Mouse (Mus musculus) heart, embryonic 13.5 days (tissue): ENCODE results near the gene Pom121. TPM values are rescaled to one million over a fixed set of nuclear protein-coding genes. Genes with fewer than 3 reads are reported as not detected.

ENCODE experiments used
- ATAC-seq: fragments of 200-750 bp; cut with Nextera tagmentation; 2 replicates; pipeline ENCODE4 v1.8.0; 2017; ENCODE audit warnings: moderate TSS enrichment; ENCODE audit not compliant: insufficient number of reproducible peaks, low FRiP score, low TSS enrichment; ENCODE audit errors: extremely low read depth
- H3K27ac ChIP-seq: fragments of 300-500 bp; sonication (generic); replicated peaks from 2 replicates; pipeline ENCODE4 v1.5.1; 2015; ENCODE audit warnings: moderate library complexity, mild to moderate bottlenecking, inconsistent platforms
- H3K27me3 ChIP-seq: fragments of 300-500 bp; sonication (generic); replicated peaks from 2 replicates; pipeline ENCODE4 v1.6.1; 2015; ENCODE audit warnings: mild to moderate bottlenecking, inconsistent platforms
- H3K36me3 ChIP-seq: fragments of 300-500 bp; sonication (generic); 2 replicates; pipeline ENCODE4 v1.6.1; 2015; ENCODE audit warnings: mild to moderate bottlenecking, inconsistent platforms
- H3K4me1 ChIP-seq: fragments of 300-500 bp; sonication (generic); 2 replicates; pipeline ENCODE4 v1.6.1; 2015; ENCODE audit warnings: inconsistent platforms
- H3K4me2 ChIP-seq: fragments of 300-500 bp; sonication (generic); 2 replicates; pipeline ENCODE4 v1.6.1; 2015; ENCODE audit warnings: inconsistent platforms, mild to moderate bottlenecking, moderate library complexity
- H3K4me3 ChIP-seq: fragments of 300-500 bp; sonication (generic); 2 replicates; pipeline ENCODE4 v1.5.1; 2015; ENCODE audit warnings: moderate library complexity, mild to moderate bottlenecking, inconsistent platforms
- H3K9ac ChIP-seq: fragments of 300-500 bp; sonication (generic); 2 replicates; pipeline ENCODE4 v1.6.1; 2015; ENCODE audit warnings: inconsistent platforms, mild to moderate bottlenecking, moderate library complexity
- H3K9me3 ChIP-seq: fragments of 300-500 bp; sonication (generic); 2 replicates; pipeline ENCODE4 v1.6.1; 2016; ENCODE audit warnings: inconsistent platforms
- WGBS: fragments of 180-500 bp; shearing (Covaris S2); methylation state at CpG from one replicate; pipeline ENCODE4 v1.1.7; 2015; ENCODE audit warnings: mixed read lengths; 5-methylcytosine and 5-hydroxymethylcytosine counted together
- microRNA-seq: library from miRNA; unstranded; fragments of <30 nt; microRNA quantifications from one replicate; pipeline ENCODE4, GENCODE M21; 2016
- polyA plus RNA-seq: library from polyadenylated mRNA; unstranded; fragments of >200 nt; fragmentation: Nextera tagmentation; extraction: Ambion mirVana; gene quantifications from 2 replicates; pipeline ENCODE4 v1.2.1, GENCODE M21; 2015

Gene Pom121
- polyA plus RNA-seq, 1 experiment from 2014 or later: 10.0 TPM

DNA sequence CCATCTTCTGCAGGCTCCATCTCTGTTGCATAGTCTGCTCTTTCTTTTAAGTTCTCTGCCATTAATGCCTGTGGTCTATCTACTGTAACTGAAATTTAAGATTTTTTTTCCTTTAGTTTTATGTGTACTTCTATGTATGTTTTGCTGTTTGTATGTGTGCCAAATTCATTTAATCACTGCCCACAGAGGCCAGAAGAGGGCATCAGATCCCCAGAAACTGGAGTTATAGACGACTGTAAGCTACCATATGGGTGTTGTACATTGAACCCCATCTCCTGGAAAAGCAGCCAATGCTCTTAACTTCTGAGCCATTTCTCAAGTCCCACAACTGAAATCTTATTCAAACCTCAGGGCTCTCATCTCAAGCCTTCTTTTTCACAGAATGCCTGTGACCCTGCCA is 47.9 kb downstream of the Pom121 start:
- Histone ChIP-seq H3K4me2 (no peak overlapping the region), H3K27ac (no peak overlapping the region), H3K27me3 (peaks cover 5% of the 10 kb centered on the region; the same call in 1 of the 2 replicates), H3K36me3 (no peaks in the 10 kb centered on the region), H3K4me1 (no peaks in the 10 kb centered on the region), H3K9ac (no peak overlapping the region), H3K4me3 (no peak overlapping the region), H3K9me3 (peaks cover 10% of the 10 kb centered on the region)
- ATAC-seq: no peak
- 22% methylated on average over 1 of the region's 1 CpGs for WGBS

DNA sequence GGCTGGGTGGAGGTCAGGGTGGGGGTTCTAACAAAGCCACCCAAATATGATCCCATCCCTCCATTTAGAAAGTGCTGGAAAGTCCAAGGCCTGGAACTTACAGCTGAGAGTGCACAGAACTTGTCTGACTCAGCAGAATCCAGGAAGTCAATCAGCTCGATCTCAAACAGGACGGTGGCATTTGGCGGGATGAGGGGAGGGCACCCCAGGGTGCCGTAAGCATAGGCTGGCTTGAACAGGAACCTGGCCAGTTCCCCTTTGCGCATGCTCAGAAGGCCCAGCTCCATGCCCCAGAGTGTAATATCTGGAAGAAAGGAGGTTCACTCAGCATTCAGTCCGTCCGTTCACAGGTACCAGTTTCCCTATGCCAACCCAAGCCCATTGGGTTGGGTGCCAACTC is 48.4 kb downstream of the Pom121 start:
- WGBS: 64% methylated on average over 7 of the region's 7 CpGs
- H3K36me3 ChIP-seq: no peaks in the 10 kb centered on the region
- H3K27me3 ChIP-seq: peaks cover 5% of the 10 kb centered on the region; the same call in 1 of the 2 replicates
- no peak overlapping the region for H3K27ac ChIP-seq
- no peaks in the 10 kb centered on the region for H3K4me1 ChIP-seq
- H3K4me2 ChIP-seq: no peak overlapping the region
- H3K4me3 ChIP-seq: no peak overlapping the region
- no peak overlapping the region for H3K9ac ChIP-seq
- ATAC-seq: no peak
- H3K9me3 ChIP-seq: peaks cover 10% of the 10 kb centered on the region

DNA sequence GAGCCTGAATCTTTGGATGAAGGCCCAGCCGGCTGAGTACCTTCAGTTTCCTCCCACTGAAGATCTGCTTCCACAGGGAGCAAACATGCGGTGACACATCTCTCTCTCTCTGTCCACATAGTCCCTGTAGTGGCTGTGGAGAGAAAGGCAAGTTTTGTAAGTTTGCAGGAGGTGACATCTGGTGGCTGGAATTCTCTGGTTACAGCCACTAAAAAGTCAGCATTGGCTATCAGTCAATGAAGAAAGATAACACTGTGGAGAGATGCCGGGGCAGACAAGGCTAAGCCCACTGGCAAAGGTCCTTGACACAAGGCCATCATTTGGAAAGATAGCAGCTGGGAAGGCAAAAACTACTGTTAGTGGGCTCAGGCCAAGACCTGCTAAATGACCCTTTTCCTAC is 56.8 kb downstream of the Pom121 start:
- 27% methylated on average over 3 of the region's 3 CpGs for WGBS
- H3K27ac ChIP-seq: no peak overlapping the region
- 0 out of 2 replicates have a peak, but pooled peaks cover 4% of the 10 kb centered on the region for H3K27me3 ChIP-seq
- H3K9me3 ChIP-seq: no peaks in the 10 kb centered on the region
- no peak overlapping the region for H3K4me2 ChIP-seq
- no peak overlapping the region for H3K4me3 ChIP-seq
- no peak for ATAC-seq
- H3K36me3 ChIP-seq: no peaks in the 10 kb centered on the region
- H3K9ac ChIP-seq: no peak overlapping the region
- H3K4me1 ChIP-seq: no peaks in the 10 kb centered on the region

DNA sequence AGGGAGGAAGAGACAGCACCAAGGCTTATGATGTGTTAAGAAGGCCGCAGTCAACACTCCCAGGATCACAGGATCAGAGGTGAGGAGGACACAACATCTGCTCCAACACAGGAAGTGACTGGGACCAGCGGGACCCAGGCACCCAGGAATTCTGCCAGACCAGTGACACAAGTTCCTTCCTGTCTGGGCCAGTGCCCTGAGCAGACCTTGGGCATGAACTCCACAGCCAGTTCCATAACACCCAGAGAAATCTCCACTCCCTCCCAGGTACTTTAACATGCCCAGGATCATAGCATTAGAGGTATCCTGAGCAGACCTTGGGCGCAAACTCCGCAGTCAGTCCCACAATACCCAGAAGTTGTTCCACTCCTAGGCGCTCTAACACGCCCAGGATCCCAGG is 63.2 kb downstream of the Pom121 start:
- no peak overlapping the region for H3K27ac ChIP-seq
- WGBS: 81% methylated on average over 6 of the region's 6 CpGs
- H3K4me3 ChIP-seq: no peak overlapping the region

GRCm38 (mm10) chr5:135330201-135330600 is 64.1 kb downstream of the Pom121 start:
- H3K36me3 ChIP-seq: no peaks in the 10 kb centered on the region
- no peak overlapping the region for H3K4me2 ChIP-seq
- WGBS: 78% methylated on average over 5 of the region's 5 CpGs
- H3K27ac ChIP-seq: no peak overlapping the region
- no peaks in the 10 kb centered on the region for H3K27me3 ChIP-seq
- H3K9ac ChIP-seq: no peak overlapping the region
- no peak overlapping the region for H3K4me3 ChIP-seq
- no peaks in the 10 kb centered on the region for H3K9me3 ChIP-seq
- no peak for ATAC-seq
- H3K4me1 ChIP-seq: peaks cover 8% of the 10 kb centered on the region

More for the DNA sequence above, 63.2 kb downstream of the Pom121 start:
- Histone ChIP-seq H3K36me3 (no peaks in the 10 kb centered on the region), H3K9me3 (no peaks in the 10 kb centered on the region), H3K4me1 (peaks cover 3% of the 10 kb centered on the region), H3K27me3 (no peaks in the 10 kb centered on the region), H3K9ac (no peak overlapping the region), H3K4me2 (no peak overlapping the region)
- no peak for ATAC-seq

- Histone ChIP-seq H3K27me3 (no peaks in the 10 kb centered on the region), H3K27ac (no peak overlapping the region), H3K36me3 (no peaks in the 10 kb centered on the region), H3K4me1 (peaks cover 8% of the 10 kb centered on the region), H3K9me3 (no peaks in the 10 kb centered on the region), H3K4me2 (no peak overlapping the region), H3K9ac (no peak overlapping the region), H3K4me3 (no peak overlapping the region)
- ATAC-seq: no peak
- WGBS: 69% methylated on average over 4 of the region's 4 CpGs
These were observed 64.9 kb downstream of the Pom121 start for GRCm38 (mm10) chr5:135329471-135329870.

Small RNA genes within 50 kb of the gene (microRNA-seq; reads per million reads assigned to microRNA genes)
- 1.0 reads per million for gene Mir7033

Other genes with a start within 250 kb of the Pom121 start
- 18.0 and 18.1 TPM in 2 replicates for gene Tbl2, start 244.9 kb downstream of the Pom121 start, polyA plus RNA-seq
- 33.7 and 38.0 TPM in 2 replicates for gene Bcl7b, start 226.3 kb downstream of the Pom121 start, polyA plus RNA-seq
- gene Baz1b, start 207.3 kb downstream of the Pom121 start, polyA plus RNA-seq: 21.9 and 24.4 TPM in 2 replicates
- gene Fzd9, start 143.3 kb downstream of the Pom121 start, polyA plus RNA-seq: 5.4 and 6.4 TPM in 2 replicates
- gene Fkbp6, start 44.5 kb downstream of the Pom121 start, polyA plus RNA-seq: 0.11 and 0.33 TPM in 2 replicates
- not detected in 2 replicates for gene Trim50, start 41.3 kb downstream of the Pom121 start, polyA plus RNA-seq
- gene Nsun5, start 24.6 kb downstream of the Pom121 start, polyA plus RNA-seq: 21.5 and 21.8 TPM in 2 replicates
- gene Hip1, start 150.6 kb upstream of the Pom121 start, polyA plus RNA-seq: 22.8 and 24.9 TPM in 2 replicates
- not detected in 2 replicates for gene Ccl26, start 169.0 kb upstream of the Pom121 start, polyA plus RNA-seq
- 2.4 and 2.9 TPM in 2 replicates for gene Ccl24, start 178.5 kb upstream of the Pom121 start, polyA plus RNA-seq
- 32.4 and 35.2 TPM in 2 replicates for gene Rhbdd2, start 238.1 kb upstream of the Pom121 start, polyA plus RNA-seq